Mouse (Mus musculus) erythroblast, embryonic 14.5 days (primary cell): ENCODE measurements around the gene Hagh.

ENCODE experiments used
- GATA1 ChIP-seq: IDR thresholded peaks from 2 replicates; pipeline ENCODE4 v1.6.1; 2012; ENCODE audit warnings: low read length, inconsistent platforms, mixed read lengths
- TAL1 ChIP-seq: IDR thresholded peaks from 3 replicates; pipeline ENCODE4 v1.6.1; 2012; ENCODE audit warnings: low read length, inconsistent platforms, mixed read lengths

GRCm38 (mm10) chr17:24884391-24884790 is 44.4 kb downstream of the Hagh start:
- TF ChIP-seq GATA1 (no peak), TAL1 (no peak)
